Mouse (Mus musculus) granulocyte monocyte progenitor cell, adult 5-6 weeks (primary cell): ENCODE measurements around the gene Sult1a1. TPM values are rescaled to one million over a fixed set of nuclear protein-coding genes. Genes with fewer than 3 reads are reported as not detected.
A peak's percentile ranks its signal among the peaks of the same experiment; 100 is the strongest.

Source experiments
- ATAC-seq: replicated peaks from 2 replicates; pipeline ENCODE4 v1.8.0; 2016; ENCODE audit warnings: mild to moderate bottlenecking, moderate TSS enrichment, inconsistent platforms; ENCODE audit not compliant: poor library complexity, severe bottlenecking
- total RNA-seq, 2 experiments: library from RNA; stranded (forward) in 1 of 2; stranded (reverse) in 1 of 2; fragments of 200-712, 200-1000 nt in 1 of 2; fragments of >200 nt in 1 of 2; fragmentation: Nextera tagmentation in 1 of 2; gene quantifications; 2 replicates each; pipeline ENCODE4 v1.2.3; 2014 to 2017

The Sult1a1 gene
- total RNA-seq (2014; fragmentation: Nextera tagmentation) (0.85 TPM in 1 of 2 replicates, not detected in the other), total RNA-seq (2017) (0.56 and 1.6 TPM in 2 replicates)

- ATAC-seq: no peak
Measured at GRCm38 (mm10) chr7:126676207-126676606, at the start of gene Sult1a1. TSS of gene Sult1a1 (minus strand) at chr7:126676432.

GRCm38 (mm10) chr7:126725667-126726066 is 49.4 kb upstream of the Sult1a1 start:
- ATAC-seq: peak; percentile 83

GRCm38 (mm10) chr7:126725077-126725476 is 48.8 kb upstream of the Sult1a1 start:
- ATAC-seq: peak; percentile 90

- peak; percentile 62 for ATAC-seq
Measured at GRCm38 (mm10) chr7:126721635-126722034, 45.4 kb upstream of the Sult1a1 start.

GRCm38 (mm10) chr7:126718787-126719337 is 42.6 kb upstream of the Sult1a1 start:
- no peak; the same call in 1 of the 2 replicates for ATAC-seq

GRCm38 (mm10) chr7:126717566-126717965 is 41.3 kb upstream of the Sult1a1 start:
- ATAC-seq: no peak

GRCm38 (mm10) chr7:126715679-126716078 is 39.4 kb upstream of the Sult1a1 start:
- no peak for ATAC-seq

- ATAC-seq: no peak
Measured at GRCm38 (mm10) chr7:126711910-126712309, 35.7 kb upstream of the Sult1a1 start.

GRCm38 (mm10) chr7:126710266-126710665 is 34.0 kb upstream of the Sult1a1 start:
- peak; percentile 74 for ATAC-seq

- no peak for ATAC-seq
Measured at GRCm38 (mm10) chr7:126708175-126708952, 32.1 kb upstream of the Sult1a1 start.

GRCm38 (mm10) chr7:126707442-126708174 is 31.4 kb upstream of the Sult1a1 start, which contains the start of gene Coro1a:
TSS of gene Coro1a (minus strand) at chr7:126707787.
- peak; percentile 24 for ATAC-seq

- ATAC-seq: peak; percentile 57
Measured at GRCm38 (mm10) chr7:126704121-126704980, 28.1 kb upstream of the Sult1a1 start.

GRCm38 (mm10) chr7:126703757-126704077 is 27.5 kb upstream of the Sult1a1 start:
- peak; percentile 18 for ATAC-seq

GRCm38 (mm10) chr7:126702861-126703756 is 26.9 kb upstream of the Sult1a1 start:
- ATAC-seq: no peak

- peak; percentile 58 for ATAC-seq
Measured at GRCm38 (mm10) chr7:126702358-126702757, 26.1 kb upstream of the Sult1a1 start.

GRCm38 (mm10) chr7:126701559-126702357 is 25.5 kb upstream of the Sult1a1 start:
- ATAC-seq: no peak

- peak; percentile 41 for ATAC-seq
Measured at GRCm38 (mm10) chr7:126701070-126701469, 24.8 kb upstream of the Sult1a1 start.
